Mouse (Mus musculus) right cerebral cortex, postnatal 25 days (tissue): ENCODE measurements around the gene Gm43720.
"Not testable (repeated sequence)": the region's sequence is repeated elsewhere in the genome, so short reads cannot be mapped to it uniquely, and the experiment has no call there.

Experiments
- DNase-seq: peaks from one replicate; pipeline ENCODE4 v3.0.0; 2022

Gene Gm43720

GRCm38 (mm10) chr5:138260834-138261233, 18.9 kb downstream of the Gm43720 start:
- no peak for DNase-seq

- no peak for DNase-seq
These were observed 19.7 kb downstream of the Gm43720 start for GRCm38 (mm10) chr5:138260051-138260450.

GRCm38 (mm10) chr5:138258993-138259392, 20.8 kb downstream of the Gm43720 start:
- DNase-seq: no peak

- no peak for DNase-seq
These were observed 21.2 kb downstream of the Gm43720 start for GRCm38 (mm10) chr5:138258542-138258941.

GRCm38 (mm10) chr5:138258078-138258477, 21.7 kb downstream of the Gm43720 start:
- DNase-seq: no peak

- DNase-seq: no peak
These were observed 22.2 kb downstream of the Gm43720 start for GRCm38 (mm10) chr5:138257585-138257978.

- DNase-seq: no peak
These were observed 22.7 kb downstream of the Gm43720 start for GRCm38 (mm10) chr5:138256966-138257584.

GRCm38 (mm10) chr5:138256094-138256467, 23.7 kb downstream of the Gm43720 start:
- DNase-seq: no peak

- DNase-seq: peak; percentile 94
These were observed 24.2 kb downstream of the Gm43720 start, which contains the start of gene Lamtor4 for GRCm38 (mm10) chr5:138255353-138256093. Gene Lamtor4 (plus strand): TSS chr5:138255482.

GRCm38 (mm10) chr5:138253061-138253460, 26.7 kb downstream of the Gm43720 start:
- DNase-seq: no peak

GRCm38 (mm10) chr5:138251144-138251543, 28.6 kb downstream of the Gm43720 start:
- no peak for DNase-seq

GRCm38 (mm10) chr5:138241511-138241910, 38.2 kb downstream of the Gm43720 start:
- no peak for DNase-seq

- DNase-seq: no peak
These were observed 45.5 kb downstream of the Gm43720 start for GRCm38 (mm10) chr5:138234224-138234623.

- no peak for DNase-seq
These were observed 46.0 kb downstream of the Gm43720 start for GRCm38 (mm10) chr5:138233778-138234177.

- DNase-seq: no peak
These were observed 50.2 kb downstream of the Gm43720 start for GRCm38 (mm10) chr5:138229511-138229910.

- DNase-seq: no peak
These were observed 51.7 kb downstream of the Gm43720 start for GRCm38 (mm10) chr5:138228026-138228425.

GRCm38 (mm10) chr5:138227367-138227766, 52.4 kb downstream of the Gm43720 start:
- no peak for DNase-seq

- DNase-seq: no peak
These were observed 53.3 kb downstream of the Gm43720 start for GRCm38 (mm10) chr5:138226491-138226890.

GRCm38 (mm10) chr5:138225700-138226099, 54.1 kb downstream of the Gm43720 start, which contains the start of gene Nxpe5:
Gene Nxpe5 (plus strand): TSS chr5:138225898.
- no peak for DNase-seq

GRCm38 (mm10) chr5:138223287-138223686, 56.5 kb downstream of the Gm43720 start:
- no peak for DNase-seq

- peak; percentile 73 for DNase-seq
These were observed 57.6 kb downstream of the Gm43720 start for GRCm38 (mm10) chr5:138222111-138222510.

GRCm38 (mm10) chr5:138219864-138220263, 59.9 kb downstream of the Gm43720 start:
- DNase-seq: no peak

- DNase-seq: not testable (repeated sequence)
These were observed 63.1 kb downstream of the Gm43720 start for GRCm38 (mm10) chr5:138216632-138217031.
